Mouse (Mus musculus) spleen, postnatal 4 days (tissue): ENCODE results near the gene Med29.
"Not testable (repeated sequence)": the region's sequence is repeated elsewhere in the genome, so short reads cannot be mapped to it uniquely, and the experiment has no call there.

ENCODE experiments used
- DNase-seq, 2 experiments: peaks; one replicate each; pipeline ENCODE4 v3.0.0; 2022; ENCODE audit warnings: low spot score in 2 of 2

Gene Med29

DNA sequence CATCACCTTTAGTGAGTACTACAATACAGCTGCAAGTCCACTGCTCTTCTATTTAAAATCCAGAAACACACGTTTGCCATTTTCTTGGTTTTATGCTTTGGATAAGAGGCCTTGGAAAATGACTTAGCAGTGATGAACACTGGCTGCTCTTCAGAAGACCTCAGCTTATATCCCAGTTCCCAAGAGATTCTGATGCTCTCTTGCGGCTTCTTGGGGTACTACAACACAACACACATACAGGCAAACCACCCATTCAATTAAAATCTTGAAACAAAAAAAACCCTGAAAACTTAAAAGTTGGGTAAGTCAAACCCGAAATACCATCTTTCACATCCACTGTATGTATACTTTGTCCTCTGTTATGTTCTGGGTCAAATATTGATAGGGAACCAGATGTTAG, 5.5 kb upstream of the Med29 start:
- DNase-seq, result no peak

- DNase-seq, result no peak
These were observed 2.9 kb upstream of the Med29 start for GRCm38 (mm10) chr7:28395425-28395824.

DNA sequence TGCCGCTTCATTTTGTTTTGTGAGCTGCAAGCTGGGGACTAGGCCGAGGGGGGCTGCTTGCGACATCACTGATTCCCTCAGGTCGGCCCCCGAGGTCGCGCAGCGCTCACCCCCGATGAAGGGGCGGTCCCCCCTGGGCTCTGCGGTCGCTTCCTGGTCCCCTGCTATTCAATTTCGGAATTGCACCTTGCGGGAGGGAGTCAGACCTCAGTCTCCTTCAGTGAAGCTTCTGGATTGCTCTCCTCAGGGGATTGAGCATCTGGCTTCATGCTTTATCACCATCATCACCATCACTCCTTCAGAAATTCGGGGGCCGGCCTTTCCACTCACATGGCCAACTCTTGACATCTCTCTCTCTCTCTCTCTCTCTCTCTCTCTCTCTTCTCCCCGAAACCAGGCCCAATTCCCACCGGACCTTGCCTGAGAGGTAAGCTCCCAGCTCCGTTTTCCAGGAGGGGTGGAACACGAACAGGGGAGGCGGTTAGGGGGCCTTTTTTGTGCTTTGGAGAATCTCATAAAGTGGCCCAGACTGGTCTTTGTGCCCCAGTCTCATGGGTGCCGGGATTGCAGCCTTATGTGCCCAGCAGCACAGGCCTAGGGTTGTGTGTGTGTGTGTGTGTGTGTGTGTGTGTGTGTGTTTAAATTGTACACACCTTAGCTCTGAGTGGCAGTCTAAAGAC, 904 bp upstream of the Med29 start:
- DNase-seq, result no peak

GRCm38 (mm10) chr7:28390331-28390730, 2.2 kb downstream of the Med29 start:
- DNase-seq, result no peak

DNA sequence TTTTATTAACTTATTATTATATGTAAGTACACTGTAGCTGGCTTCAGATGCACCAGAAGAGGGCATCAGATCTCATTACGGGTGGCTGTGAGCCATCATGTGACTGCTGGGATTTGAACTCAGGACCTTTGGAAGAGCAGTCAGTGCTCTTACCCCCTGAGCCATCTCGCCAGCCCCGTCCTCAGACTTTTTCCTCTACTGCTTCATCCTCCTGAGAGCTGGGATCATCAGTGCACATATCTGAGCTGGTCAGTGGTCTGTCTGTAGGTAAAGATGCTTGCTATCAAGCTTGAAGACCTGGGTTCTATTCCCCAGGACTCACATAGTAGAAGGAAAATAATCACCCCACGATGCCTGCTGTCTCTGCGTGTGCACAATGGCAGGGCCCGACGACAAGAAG, 5.1 kb downstream of the Med29 start:
- not testable (repeated sequence) for DNase-seq

DNA sequence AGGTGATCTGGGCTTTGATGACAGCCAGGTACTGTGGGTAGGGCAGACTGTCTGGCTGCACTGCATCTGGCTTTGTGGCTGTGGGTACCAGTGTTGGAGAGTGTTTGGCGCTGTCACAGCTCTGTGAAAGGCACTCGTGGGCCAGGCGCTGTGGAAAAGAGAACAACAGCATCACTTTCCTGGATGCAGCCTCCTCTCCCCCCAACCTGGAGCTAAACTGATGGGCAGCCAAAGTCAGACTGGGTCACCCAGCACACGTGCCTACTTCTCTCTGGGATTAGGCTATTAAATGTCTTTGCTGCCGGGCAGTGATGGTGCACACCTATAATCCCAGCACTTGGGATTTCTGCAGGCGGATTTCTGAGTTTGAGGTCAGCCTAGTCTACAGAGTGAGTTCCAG, 5.6 kb downstream of the Med29 start:
- not testable (repeated sequence) for DNase-seq

- DNase-seq, result peak; percentile 86 to 96
These were observed 6.0 kb downstream of the Med29 start for GRCm38 (mm10) chr7:28386462-28386861.

GRCm38 (mm10) chr7:28386007-28386406, 6.5 kb downstream of the Med29 start:
- DNase-seq, result peak; percentile 53 to 72

DNA sequence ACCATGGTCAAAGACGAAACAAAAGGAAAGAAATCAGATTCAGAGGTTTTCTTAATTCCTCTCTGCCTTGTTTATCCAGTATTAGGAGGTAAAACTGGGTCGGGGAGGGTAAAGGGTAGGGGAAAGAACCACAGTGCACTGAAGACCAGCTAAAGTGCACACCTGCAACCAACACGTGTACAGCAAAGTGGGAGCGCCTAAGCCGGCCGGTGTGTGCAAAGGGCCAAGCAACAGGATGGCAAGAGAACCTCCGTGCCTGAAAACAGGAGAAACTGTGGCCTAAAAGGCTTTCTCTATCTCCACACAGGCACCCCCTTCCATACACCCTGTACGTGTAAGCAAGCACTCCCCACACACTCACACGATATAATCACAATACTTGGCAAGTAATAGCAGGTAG, 7.3 kb downstream of the Med29 start:
- DNase-seq, result no peak

GRCm38 (mm10) chr7:28384162-28384561, 8.3 kb downstream of the Med29 start:
- peak in 1 of 2 experiments; percentile 49 for DNase-seq

- DNase-seq, result no peak
These were observed 8.9 kb downstream of the Med29 start for GRCm38 (mm10) chr7:28383606-28384005.

DNA sequence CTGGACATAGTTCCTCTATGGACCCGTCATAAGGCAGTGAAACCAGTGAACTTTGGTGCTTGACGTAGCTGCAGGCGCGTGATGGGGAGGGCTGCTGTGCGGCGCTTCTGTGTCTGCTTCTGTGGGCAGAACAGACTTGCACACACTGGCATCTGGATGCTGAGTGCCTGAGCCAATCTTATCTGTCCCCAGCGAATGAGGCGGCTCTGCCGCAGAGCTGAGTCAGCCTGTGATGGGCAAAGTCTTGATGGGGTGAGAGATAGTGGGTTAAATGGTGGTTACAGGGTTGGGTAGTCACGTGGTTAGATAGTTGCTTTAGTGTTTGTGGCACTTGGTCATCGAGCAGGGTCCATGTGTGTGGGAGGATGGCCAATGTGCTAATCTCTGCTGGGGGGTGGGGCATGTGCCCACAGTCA, 9.5 kb downstream of the Med29 start:
- peak; percentile 62 to 78 for DNase-seq

DNA sequence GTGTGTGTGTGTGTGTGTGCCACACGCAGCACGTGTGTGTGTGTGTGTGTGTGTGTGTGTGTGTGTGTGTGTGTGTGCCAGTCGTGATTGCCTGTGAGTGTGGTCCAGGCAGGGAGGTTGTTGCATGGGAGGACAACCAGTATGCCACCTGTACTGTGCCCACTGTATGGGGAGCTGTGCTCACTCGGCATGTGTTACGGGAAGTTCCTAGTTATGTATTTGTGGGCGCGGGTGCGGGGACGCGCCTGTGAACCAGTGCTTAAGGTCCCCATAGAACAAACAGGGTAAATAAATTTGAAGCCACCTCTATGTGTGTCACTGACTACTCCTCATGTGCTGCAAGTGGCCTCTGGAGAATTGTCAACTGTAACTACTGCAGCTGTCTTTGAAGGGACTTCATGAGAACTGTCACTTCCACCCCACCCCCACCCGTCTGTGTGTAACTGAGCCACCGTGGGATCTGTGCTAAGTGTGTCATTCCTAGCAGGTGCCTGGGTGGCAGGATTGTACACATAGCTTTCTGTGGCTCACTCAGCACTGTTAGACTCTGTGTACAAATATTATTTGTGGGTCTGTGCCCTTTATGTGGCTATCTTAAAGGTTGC, 10.1 kb downstream of the Med29 start:
- peak in 1 of 2 experiments; percentile 42 for DNase-seq

- DNase-seq, result peak; percentile 80 to 87
These were observed 10.6 kb downstream of the Med29 start for GRCm38 (mm10) chr7:28381938-28382337.

DNA sequence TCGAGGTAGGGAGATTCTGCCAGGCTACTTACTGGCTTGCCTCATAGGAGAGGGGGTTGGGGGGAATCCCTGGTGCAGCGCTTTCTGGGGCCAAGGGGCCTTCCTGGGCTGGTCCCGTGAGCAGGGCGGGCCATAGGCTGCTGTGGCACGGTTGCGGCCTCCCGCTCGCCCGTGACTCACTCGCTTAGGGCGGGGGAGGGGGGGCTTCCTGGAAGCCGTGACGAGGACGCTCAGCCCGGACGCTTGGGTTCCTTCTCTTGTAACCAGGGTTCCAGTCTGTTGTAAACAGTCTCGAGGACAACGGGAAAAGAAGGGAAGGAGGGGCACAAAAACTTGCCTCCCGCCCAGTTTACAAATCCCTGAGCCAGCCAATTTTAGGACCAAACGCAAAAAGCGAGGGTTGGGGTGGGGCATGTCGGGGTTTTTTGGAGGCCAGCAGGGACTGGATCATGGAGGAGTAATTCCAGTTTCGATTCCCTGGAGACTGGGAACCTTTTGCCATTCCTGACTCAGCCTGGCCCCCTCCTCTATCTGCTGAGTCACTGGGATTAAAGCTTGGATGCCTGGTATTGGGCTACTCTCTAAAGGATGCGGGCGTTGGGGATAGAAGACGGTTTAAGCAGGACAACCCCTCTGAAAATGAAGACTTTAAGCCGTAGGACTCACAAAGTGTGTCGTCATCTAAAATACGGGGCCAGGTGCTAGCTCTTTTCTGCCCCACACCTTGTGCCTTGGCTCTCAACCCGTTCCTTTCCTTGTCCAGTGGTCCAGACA, 11.3 kb downstream of the Med29 start:
- peak; percentile 80 to 87 for DNase-seq

GRCm38 (mm10) chr7:28380237-28381016, 12.1 kb downstream of the Med29 start, which contains the start of gene Zfp36:
Gene Zfp36, minus strand, starts transcription at chr7:28380253.
- DNase-seq, result no peak

DNA sequence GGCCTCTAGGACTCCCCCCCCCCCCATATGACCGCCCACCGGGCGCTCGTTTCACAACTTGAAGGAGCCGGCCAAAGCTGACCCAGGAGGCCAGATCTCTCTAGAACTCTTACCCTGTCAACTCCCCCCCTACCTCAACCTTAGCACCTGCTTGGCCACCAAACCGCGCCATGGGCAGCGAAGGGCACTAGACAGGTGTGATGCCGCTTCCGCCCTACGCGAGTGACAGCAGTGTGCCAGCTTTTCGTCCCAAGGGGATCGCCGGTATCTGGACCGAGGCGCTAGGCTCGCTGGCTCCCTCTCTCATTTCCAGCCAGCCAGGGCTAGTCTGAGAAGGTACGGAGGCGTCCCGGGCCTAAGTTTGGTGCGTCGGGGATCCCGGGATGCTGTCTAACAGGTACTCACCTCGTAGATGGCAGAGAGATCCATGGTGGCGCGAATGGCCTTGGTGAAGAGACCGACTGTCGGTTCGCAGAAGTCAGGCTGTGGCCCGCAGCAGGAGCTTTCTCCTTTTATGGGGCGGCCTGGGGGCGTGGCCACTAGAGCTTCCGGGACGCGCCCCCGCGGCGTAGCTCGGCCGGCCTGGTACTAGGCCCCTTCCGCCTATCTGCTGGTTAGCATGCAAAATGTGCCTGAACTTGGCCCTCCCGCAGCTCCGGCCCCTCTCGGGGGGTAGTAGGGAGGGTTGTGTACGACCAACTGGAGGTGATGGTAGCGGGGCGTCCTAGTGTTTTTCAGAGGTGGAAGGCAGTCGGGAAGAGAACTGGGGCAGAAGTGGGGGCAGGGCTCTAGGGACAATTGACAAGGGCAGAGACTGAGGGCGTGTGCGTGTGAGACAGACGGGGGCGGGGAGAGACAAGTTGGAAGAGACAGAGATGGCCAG, 13.5 kb downstream of the Med29 start:
- DNase-seq, result peak; percentile 94 to 98

GRCm38 (mm10) chr7:28378066-28378690, 14.3 kb downstream of the Med29 start:
- DNase-seq, result peak; percentile 59 to 79

- DNase-seq, result peak in 1 of 2 experiments; percentile 69
These were observed 15.1 kb downstream of the Med29 start for GRCm38 (mm10) chr7:28377190-28378065.
